Mouse (Mus musculus): Measurements from ENCODE around the gene Ankrd45. TPM values are rescaled to one million over a fixed set of nuclear protein-coding genes. Genes with fewer than 3 reads are reported as not detected.
"Not testable (repeated sequence)": the region's sequence is repeated elsewhere in the genome, so short reads cannot be mapped to it uniquely, and the experiment has no call there.

The Ankrd45 gene
- polyA plus RNA-seq, 1 experiment = 15.8 TPM

DNA sequence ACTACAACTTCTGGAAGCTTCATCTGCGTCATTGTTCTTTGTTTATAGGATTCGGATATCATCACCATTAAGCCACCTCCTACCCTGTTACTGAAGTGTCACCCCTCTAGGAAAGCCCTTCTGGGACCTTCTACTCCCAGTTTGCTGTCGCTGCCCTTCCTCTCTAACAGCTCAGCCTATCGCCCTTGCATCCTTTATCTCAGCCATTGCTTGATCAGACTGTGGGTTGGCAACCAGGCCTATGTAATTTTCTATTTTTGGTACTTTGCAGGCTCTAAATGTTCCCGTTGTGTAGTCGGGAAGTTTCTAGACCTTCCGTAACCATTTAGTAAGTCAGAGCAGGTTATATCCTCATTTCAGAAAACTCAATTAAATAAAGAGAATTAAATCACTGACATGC, 725 bp downstream of the Ankrd45 start:
- no peak for DNase-seq (ENCODE audit: low read depth)
- TF ChIP-seq POLR2A (IDR thresholded peaks at IDR 0.05; ENCODE audit: borderline replicate concordance, extremely low read depth, insufficient read depth, insufficient read length, poor library complexity, severe bottlenecking) (no peak), CTCF (IDR thresholded peaks at IDR 0.05; ENCODE audit: borderline replicate concordance, extremely low read depth, insufficient read depth, insufficient read length) (no peak)

- not testable (repeated sequence) for DNase-seq (ENCODE audit: low read depth)
Observed at GRCm38 (mm10) chr1:161145611-161146010, 3.1 kb downstream of the Ankrd45 start.

DNA sequence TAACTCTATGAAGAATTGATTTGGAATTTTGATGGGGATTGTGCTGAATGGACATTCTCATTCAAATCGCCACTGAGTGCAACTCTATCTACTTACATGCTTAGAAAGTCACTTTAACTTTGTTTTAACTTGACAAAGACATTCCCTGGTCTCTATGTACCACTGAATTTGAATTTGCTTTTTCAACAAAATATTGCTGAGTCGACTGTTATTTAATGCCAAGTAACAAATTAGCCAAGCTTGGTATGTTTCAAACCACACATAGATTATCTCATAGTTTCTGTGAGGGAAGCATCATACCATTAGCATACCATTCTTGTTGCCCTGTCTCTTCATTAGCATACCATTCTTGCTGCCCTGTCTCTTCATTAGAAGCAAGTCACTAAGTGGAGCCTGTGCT, 5.4 kb downstream of the Ankrd45 start:
- no peak for DNase-seq (ENCODE audit: low read depth)
- no peak for TF ChIP-seq POLR2A (IDR thresholded peaks at IDR 0.05; ENCODE audit: borderline replicate concordance, extremely low read depth, insufficient read depth, insufficient read length, poor library complexity, severe bottlenecking)
- no peak for TF ChIP-seq CTCF (IDR thresholded peaks at IDR 0.05; ENCODE audit: borderline replicate concordance, extremely low read depth, insufficient read depth, insufficient read length)

GRCm38 (mm10) chr1:161151098-161151497, 8.6 kb downstream of the Ankrd45 start:
- DNase-seq (ENCODE audit: low read depth) = peak; percentile 39
- TF ChIP-seq CTCF (IDR thresholded peaks at IDR 0.05; ENCODE audit: borderline replicate concordance, extremely low read depth, insufficient read depth, insufficient read length) (no peak), POLR2A (IDR thresholded peaks at IDR 0.05; ENCODE audit: borderline replicate concordance, extremely low read depth, insufficient read depth, insufficient read length, poor library complexity, severe bottlenecking) (no peak)

- DNase-seq (ENCODE audit: low read depth) = no peak
- no peak for TF ChIP-seq CTCF (IDR thresholded peaks at IDR 0.05; ENCODE audit: borderline replicate concordance, extremely low read depth, insufficient read depth, insufficient read length)
- no peak for TF ChIP-seq POLR2A (IDR thresholded peaks at IDR 0.05; ENCODE audit: borderline replicate concordance, extremely low read depth, insufficient read depth, insufficient read length, poor library complexity, severe bottlenecking)
Observed at GRCm38 (mm10) chr1:161156546-161156945, 14.1 kb downstream of the Ankrd45 start.

- TF ChIP-seq POLR2A (IDR thresholded peaks at IDR 0.05; ENCODE audit: borderline replicate concordance, extremely low read depth, insufficient read depth, insufficient read length, poor library complexity, severe bottlenecking) = no peak
- TF ChIP-seq CTCF (IDR thresholded peaks at IDR 0.05; ENCODE audit: borderline replicate concordance, extremely low read depth, insufficient read depth, insufficient read length) = no peak
- no peak for DNase-seq (ENCODE audit: low read depth)
Observed at GRCm38 (mm10) chr1:161159214-161159613, 16.7 kb downstream of the Ankrd45 start, which contains the start of gene Tex50. Gene Tex50 (minus strand): TSS chr1:161159314.

DNA sequence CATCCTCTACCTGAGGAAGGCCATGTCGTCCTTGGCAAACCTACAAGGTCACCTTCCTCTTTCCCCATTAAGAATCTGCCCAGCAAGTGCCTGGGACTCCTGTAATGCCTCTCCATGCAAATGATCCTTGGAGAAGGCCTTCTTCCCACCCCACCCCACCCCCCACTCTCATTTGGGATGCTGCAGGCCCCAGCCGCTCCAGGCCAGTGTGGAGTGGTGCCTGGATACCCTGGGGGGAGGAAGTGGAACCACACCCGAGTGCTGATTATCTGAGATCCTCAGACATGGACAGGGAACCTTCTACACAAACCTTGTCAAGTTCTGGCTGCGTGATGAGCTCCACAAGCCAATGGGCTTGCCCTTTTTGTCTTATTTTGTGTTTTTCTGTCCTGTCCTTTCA, 17.8 kb downstream of the Ankrd45 start:
- DNase-seq (ENCODE audit: low read depth) = no peak
- TF ChIP-seq POLR2A (IDR thresholded peaks at IDR 0.05; ENCODE audit: borderline replicate concordance, extremely low read depth, insufficient read depth, insufficient read length, poor library complexity, severe bottlenecking) (no peak), CTCF (IDR thresholded peaks at IDR 0.05; ENCODE audit: borderline replicate concordance, extremely low read depth, insufficient read depth, insufficient read length) (no peak)

DNA sequence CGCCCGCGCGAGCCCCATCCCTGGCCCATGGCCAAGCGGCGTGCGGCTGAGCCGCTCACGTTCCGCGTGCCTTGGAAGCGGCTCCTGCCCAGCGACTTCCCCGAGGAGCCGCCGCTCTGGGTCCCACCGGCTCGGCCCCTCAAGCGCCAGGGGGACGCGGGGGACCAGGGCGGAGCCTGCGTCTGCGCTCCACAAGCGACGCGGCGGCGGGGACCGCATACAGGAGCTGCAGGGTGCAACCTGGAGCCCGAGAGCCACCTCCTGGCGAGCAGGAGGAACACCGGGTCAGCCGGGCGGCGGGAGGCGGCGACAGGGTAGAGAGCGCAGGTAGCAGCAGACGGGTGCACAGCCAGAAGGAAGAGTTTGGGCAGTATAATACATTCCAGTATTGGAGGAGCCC, 28.2 kb downstream of the Ankrd45 start:
- peak; percentile 88 for DNase-seq (ENCODE audit: low read depth)
- TF ChIP-seq CTCF (IDR thresholded peaks at IDR 0.05; ENCODE audit: borderline replicate concordance, extremely low read depth, insufficient read depth, insufficient read length) = peak; percentile 58; the same call in 1 of the 2 replicates
- TF ChIP-seq POLR2A (IDR thresholded peaks at IDR 0.05; ENCODE audit: borderline replicate concordance, extremely low read depth, insufficient read depth, insufficient read length, poor library complexity, severe bottlenecking) = no peak

DNA sequence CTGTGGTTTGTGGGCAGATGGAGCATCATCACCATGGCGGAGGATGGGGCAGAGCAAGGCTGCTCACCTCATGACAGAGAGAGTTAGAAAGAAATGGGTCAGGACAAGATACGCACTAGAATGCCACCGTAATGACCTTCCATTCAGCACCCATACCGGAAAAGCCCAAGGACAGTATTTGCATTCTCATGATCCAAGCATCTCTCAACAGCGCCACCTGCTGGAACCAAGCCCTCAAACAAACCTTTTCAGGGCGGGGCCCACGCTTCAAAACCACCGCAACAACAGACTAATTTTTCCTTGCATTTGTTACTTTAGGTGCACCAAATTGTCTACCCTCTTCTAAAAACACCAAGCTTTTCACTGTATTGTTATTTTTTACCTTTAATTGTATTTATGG, 38.2 kb downstream of the Ankrd45 start:
- TF ChIP-seq CTCF (IDR thresholded peaks at IDR 0.05; ENCODE audit: borderline replicate concordance, extremely low read depth, insufficient read depth, insufficient read length) = peak; percentile 63; the same call in 1 of the 2 replicates
- no peak for TF ChIP-seq POLR2A (IDR thresholded peaks at IDR 0.05; ENCODE audit: borderline replicate concordance, extremely low read depth, insufficient read depth, insufficient read length, poor library complexity, severe bottlenecking)
- DNase-seq (ENCODE audit: low read depth) = peak; percentile 47

DNA sequence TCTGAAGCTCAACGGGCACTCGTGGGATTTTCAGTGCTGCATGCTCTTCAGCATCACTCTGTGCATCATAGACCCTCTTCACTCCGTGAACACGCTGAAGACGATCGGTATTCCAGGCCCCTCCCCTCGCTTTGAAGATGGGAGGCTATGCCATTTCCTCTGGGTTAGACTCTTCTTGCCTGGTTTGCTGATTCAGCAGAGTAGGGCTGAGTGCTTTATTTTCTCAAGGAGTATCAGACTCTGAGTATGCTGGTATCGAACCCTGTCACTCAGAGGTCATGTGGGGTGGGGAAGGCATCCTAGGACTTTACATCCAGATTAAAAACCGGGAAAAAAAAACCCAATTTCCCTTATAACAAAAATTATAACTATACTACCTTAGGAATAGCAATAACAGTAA, 39.9 kb downstream of the Ankrd45 start:
- no peak for DNase-seq (ENCODE audit: low read depth)
- TF ChIP-seq CTCF (IDR thresholded peaks at IDR 0.05; ENCODE audit: borderline replicate concordance, extremely low read depth, insufficient read depth, insufficient read length) = no peak

DNA sequence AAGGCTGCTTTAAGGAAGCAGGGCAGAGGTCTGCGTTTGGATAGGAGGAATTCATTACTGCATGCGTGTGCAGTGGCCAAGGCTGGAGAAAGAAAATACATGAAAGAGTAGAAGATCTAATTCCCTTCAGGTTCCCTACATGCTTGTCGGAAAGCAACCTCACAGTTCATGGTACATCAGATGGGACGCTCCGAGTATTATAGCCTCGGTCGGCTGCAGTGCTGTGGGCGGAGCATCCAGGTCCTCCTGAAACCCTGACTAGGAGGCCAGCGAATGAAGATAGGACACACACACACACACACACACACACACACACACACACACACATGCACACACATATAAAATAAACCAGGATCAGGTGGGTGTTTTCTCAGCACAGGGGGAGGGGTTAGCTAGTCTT, 41.2 kb downstream of the Ankrd45 start:
- DNase-seq (ENCODE audit: low read depth) = no peak
- TF ChIP-seq POLR2A (IDR thresholded peaks at IDR 0.05; ENCODE audit: borderline replicate concordance, extremely low read depth, insufficient read depth, insufficient read length, poor library complexity, severe bottlenecking) (no peak), CTCF (IDR thresholded peaks at IDR 0.05; ENCODE audit: borderline replicate concordance, extremely low read depth, insufficient read depth, insufficient read length) (no peak)

DNA sequence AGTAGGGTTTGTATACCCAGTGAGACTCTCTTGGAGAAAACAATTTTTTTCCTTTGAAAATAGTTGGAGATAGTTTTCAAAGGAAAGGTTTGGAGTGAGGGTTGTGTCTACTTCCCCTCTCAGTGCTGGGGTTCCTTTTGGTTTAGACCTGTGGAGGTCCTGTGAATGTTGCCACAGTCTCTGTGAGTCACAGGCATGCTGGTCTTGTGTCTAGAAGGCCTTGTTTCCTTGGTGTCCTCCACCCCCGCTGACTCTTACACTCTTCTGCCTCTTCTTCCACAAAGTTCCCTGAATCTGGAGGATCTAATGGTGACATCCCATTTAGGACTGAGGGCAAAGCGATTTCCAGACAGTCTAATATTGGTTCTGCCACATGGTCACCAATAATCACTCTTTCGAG, 42.9 kb downstream of the Ankrd45 start:
- no peak for TF ChIP-seq CTCF (IDR thresholded peaks at IDR 0.05; ENCODE audit: borderline replicate concordance, extremely low read depth, insufficient read depth, insufficient read length)
- TF ChIP-seq POLR2A (IDR thresholded peaks at IDR 0.05; ENCODE audit: borderline replicate concordance, extremely low read depth, insufficient read depth, insufficient read length, poor library complexity, severe bottlenecking) = no peak

More for the DNA sequence above, 42.9 kb downstream of the Ankrd45 start:
- DNase-seq (ENCODE audit: low read depth) = no peak
